Mouse (Mus musculus) ES-Bruce4 (cell line): ENCODE data around the gene Synpo2.

Source experiments
- CTCF ChIP-seq: IDR thresholded peaks from one replicate; pipeline ENCODE4 v1.8.1; 2011; ENCODE audit warnings: low read depth, low read length
- EP300 ChIP-seq: IDR thresholded peaks from 2 replicates; pipeline ENCODE4 v1.6.1; 2011; ENCODE audit warnings: low read depth, low read length; ENCODE audit not compliant: insufficient read depth
- POLR2A ChIP-seq: IDR thresholded peaks from one replicate; pipeline ENCODE4 v1.8.1; 2011; ENCODE audit warnings: low read length; ENCODE audit not compliant: insufficient read depth

GRCm38 (mm10) chr3:123145942-123146341, 90.0 kb downstream of the Synpo2 start:
- TF ChIP-seq POLR2A (no peak), EP300 (no peak), CTCF (no peak)
